Mouse (Mus musculus) stomach, postnatal 0 days (tissue): ENCODE measurements around the gene Lrch1. TPM values are rescaled to one million over a fixed set of nuclear protein-coding genes. Genes with fewer than 3 reads are reported as not detected.
A peak's percentile ranks its signal among the peaks of the same experiment; 100 is the strongest.

Experiments used
- ATAC-seq: fragments of 200-750 bp; cut with Nextera tagmentation; 2 replicates; pipeline ENCODE4 v1.8.0; 2017; ENCODE audit not compliant: low FRiP score, low TSS enrichment
- DNase-seq: peaks from one replicate; pipeline ENCODE4 v3.0.0-alpha.2; 2016; ENCODE audit warnings: low spot score
- H3K27ac ChIP-seq: fragments of 300-500 bp; sonication (generic); replicated peaks from 2 replicates; pipeline ENCODE4 v1.5.1; 2014; ENCODE audit warnings: mild to moderate bottlenecking, control low read depth
- H3K27me3 ChIP-seq: fragments of 300-500 bp; sonication (generic); 2 replicates; pipeline ENCODE4 v1.6.1; 2014; ENCODE audit warnings: low read length; ENCODE audit not compliant: control insufficient read depth, insufficient read depth
- H3K36me3 ChIP-seq: fragments of 300-500 bp; sonication (generic); 2 replicates; pipeline ENCODE4 v1.6.1; 2014; ENCODE audit warnings: low read length, mixed read lengths; ENCODE audit not compliant: control insufficient read depth, insufficient read depth
- H3K4me1 ChIP-seq: fragments of 300-500 bp; sonication (generic); replicated peaks from 2 replicates; pipeline ENCODE4 v1.6.1; 2014; ENCODE audit warnings: antibody characterized with exemption; ENCODE audit not compliant: control insufficient read depth, insufficient read depth
- H3K4me2 ChIP-seq: fragments of 300-500 bp; sonication (generic); replicated peaks from 2 replicates; pipeline ENCODE4 v1.6.1; 2014; ENCODE audit warnings: low read depth, mild to moderate bottlenecking, control low read depth, moderate library complexity
- H3K4me3 ChIP-seq: fragments of 300-500 bp; sonication (generic); 2 replicates; pipeline ENCODE4 v1.5.1; 2014; ENCODE audit warnings: low read depth, low read length, control low read depth
- H3K9ac ChIP-seq: fragments of 300-500 bp; sonication (generic); 2 replicates; pipeline ENCODE4 v1.6.1; 2014; ENCODE audit warnings: mild to moderate bottlenecking, low read length, control low read depth, mixed read lengths
- H3K9me3 ChIP-seq: fragments of 300-500 bp; sonication (generic); 2 replicates; pipeline ENCODE4 v1.6.1; 2016; ENCODE audit warnings: low read length; ENCODE audit not compliant: control insufficient read depth
- CTCF ChIP-seq: IDR thresholded peaks from 2 replicates; pipeline ENCODE4 v1.5.1; 2016; ENCODE audit warnings: antibody characterized with exemption, low read depth, mild to moderate bottlenecking, moderate library complexity
- EP300 ChIP-seq: optimal IDR thresholded peaks from 2 replicates; pipeline ENCODE3; 2016; ENCODE audit warnings: antibody characterized with exemption
- WGBS: fragments of 180-500 bp; shearing (Covaris S2); extraction: QIAGEN DNeasy Blood & Tissue Kit; methylation state at CpG from one replicate; pipeline ENCODE4 v1.1.7; 2014; 5-methylcytosine and 5-hydroxymethylcytosine counted together
- polyA plus RNA-seq: library from polyadenylated mRNA; unstranded; fragments of >200 nt; fragmentation: Nextera tagmentation; extraction: Ambion mirVana; gene quantifications from 2 replicates; pipeline ENCODE4 v1.2.1, GENCODE M21; 2015

Gene Lrch1
- polyA plus RNA-seq, 1 experiment from 2014 or later: 11.7 TPM

DNA sequence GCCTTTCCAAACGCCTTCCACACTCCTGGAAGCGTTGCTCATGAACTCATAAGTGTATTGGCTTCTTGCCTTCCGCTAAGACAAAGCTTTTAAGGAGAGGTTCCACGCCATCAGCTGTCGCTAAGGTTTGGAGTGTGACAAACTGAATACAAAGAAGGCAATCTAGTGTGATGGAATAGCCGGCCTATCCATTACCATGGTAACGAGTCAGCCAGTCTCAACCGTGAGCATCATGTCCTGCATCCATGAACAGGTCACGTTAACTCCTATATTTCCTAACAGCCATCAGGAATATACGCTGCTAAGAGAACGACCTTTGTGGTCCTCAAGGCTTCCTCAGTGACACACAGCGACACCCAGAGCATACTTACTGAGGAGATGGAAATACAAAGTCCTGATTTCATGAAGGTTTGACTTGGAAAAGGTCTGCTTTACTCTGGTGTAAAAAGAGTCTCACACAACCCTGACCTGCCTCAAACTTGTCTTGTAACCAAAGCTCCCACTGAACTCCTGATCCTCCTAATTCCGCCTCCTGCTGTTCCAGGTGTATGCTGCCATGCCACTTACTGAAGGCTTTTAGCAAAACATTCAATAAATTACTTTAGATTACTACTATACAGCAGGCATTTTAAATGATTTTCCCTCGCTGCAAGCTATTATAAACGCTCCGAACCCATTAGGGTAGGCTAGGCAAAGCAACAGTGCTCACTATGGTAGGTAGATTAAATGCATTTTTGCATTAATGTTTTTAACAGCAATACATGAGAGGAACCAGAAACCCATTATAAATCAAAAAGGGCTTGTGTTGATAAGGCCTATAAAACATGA, 149.4 kb downstream of the Lrch1 start:
- peaks cover 12% of the 10 kb centered on the region; the same call in 1 of the 2 replicates for H3K36me3 ChIP-seq
- H3K27me3 ChIP-seq: no peaks in the 10 kb centered on the region
- TF ChIP-seq CTCF (no peak), EP300 (no peak)
- no peak overlapping the region for H3K27ac ChIP-seq
- H3K9me3 ChIP-seq: no peaks in the 10 kb centered on the region
- WGBS: 84% methylated on average over 16 of the region's 16 CpGs
- H3K4me2 ChIP-seq: no peak overlapping the region
- no peak for DNase-seq
- ATAC-seq: no peak
- H3K9ac ChIP-seq: no peak overlapping the region
- no peak overlapping the region for H3K4me3 ChIP-seq
- H3K4me1 ChIP-seq: no peaks in the 10 kb centered on the region

DNA sequence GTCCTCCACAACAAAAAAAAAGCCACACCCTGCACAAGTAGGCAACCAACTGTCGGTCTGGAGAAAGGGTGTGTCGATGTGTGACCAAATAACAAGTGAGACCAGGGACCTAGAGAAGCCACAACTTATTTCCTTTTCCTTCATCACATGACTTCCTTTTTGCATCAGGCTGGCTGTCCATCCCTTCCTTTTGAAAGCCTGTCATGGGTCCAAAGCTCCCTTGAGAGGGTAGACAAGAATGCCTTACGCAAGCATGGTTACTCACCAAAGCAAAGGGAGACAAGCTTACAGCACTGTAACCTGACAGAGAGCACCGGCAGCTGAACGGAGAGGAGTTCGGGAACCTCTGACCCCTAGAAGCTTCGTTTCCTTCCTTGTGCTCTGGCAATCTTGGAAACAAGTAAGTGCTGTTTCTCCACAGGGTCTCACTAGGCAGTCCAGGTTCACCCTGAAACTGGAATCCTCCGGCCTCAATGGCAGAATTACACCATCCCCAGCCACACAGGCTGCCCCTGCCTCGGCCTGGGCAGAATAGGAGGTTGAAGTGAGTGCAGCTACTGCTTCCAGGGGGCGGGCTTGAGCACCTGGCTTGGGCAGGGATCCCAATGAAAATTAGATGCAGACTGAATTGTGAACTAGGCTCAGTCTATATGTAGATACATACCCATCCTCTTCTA, 150.2 kb downstream of the Lrch1 start:
- no peak overlapping the region for H3K4me3 ChIP-seq
- peaks cover 12% of the 10 kb centered on the region; the same call in 1 of the 2 replicates for H3K36me3 ChIP-seq
- no peaks in the 10 kb centered on the region for H3K27me3 ChIP-seq
- DNase-seq: no peak
- WGBS: 82% methylated on average over 10 of the region's 10 CpGs
- H3K4me2 ChIP-seq: no peak overlapping the region
- no peak overlapping the region for H3K27ac ChIP-seq
- peak; percentile 17; the same call in 1 of the 2 replicates for TF ChIP-seq CTCF
- no peak for TF ChIP-seq EP300
- H3K9ac ChIP-seq: no peak overlapping the region
- no peaks in the 10 kb centered on the region for H3K4me1 ChIP-seq
- ATAC-seq: no peak
- no peaks in the 10 kb centered on the region for H3K9me3 ChIP-seq

DNA sequence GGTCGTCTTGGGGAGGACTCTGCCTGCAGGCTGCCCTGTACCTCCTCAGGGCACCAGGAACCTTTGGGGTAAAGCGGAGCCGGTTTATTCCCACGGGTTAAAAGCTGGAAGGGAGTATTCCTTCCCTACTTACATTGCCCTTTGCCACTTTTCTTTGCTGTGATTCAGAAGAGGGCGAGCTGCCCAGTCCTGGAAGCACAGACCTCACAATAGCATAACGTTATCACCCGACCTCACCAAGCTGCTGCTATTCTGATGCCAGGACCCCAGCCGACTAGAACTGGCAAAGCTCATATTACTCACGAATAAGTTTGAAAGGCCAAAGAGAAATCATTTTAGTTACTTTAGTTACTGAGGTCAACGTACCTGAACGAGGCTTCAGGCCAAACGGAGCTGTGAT, 152.7 kb downstream of the Lrch1 start:
- Histone ChIP-seq H3K4me3 (no peak overlapping the region), H3K9ac (no peak overlapping the region), H3K36me3 (0 out of 2 replicates have a peak, but pooled peaks cover 2% of the 10 kb centered on the region), H3K4me2 (no peak overlapping the region), H3K9me3 (no peaks in the 10 kb centered on the region), H3K4me1 (no peaks in the 10 kb centered on the region), H3K27ac (no peak overlapping the region), H3K27me3 (no peaks in the 10 kb centered on the region)
- ATAC-seq (no peak), DNase-seq (no peak)
- TF ChIP-seq EP300: no peak
- no peak for TF ChIP-seq CTCF
- WGBS: 60% methylated on average over 12 of the region's 12 CpGs

DNA sequence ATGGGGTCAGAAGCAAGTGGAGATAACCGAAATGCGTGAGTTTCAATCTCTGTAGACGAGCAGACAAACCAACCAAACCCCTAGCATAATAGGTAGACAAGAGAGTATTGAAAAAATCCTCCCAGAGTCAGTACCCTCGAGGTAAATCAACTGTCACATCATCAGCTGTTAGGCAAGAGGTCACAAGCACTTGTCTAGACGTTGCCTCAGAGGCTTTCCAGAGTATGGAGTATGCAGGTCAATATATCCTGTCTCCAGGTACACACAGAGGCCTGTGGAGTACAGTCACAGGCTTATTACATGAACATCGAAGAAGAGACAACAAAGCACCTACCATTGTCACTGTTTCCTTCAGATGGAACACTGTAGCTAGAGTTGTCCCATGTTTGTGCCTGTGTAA, 154.9 kb downstream of the Lrch1 start:
- no peak overlapping the region for H3K27ac ChIP-seq
- no peaks in the 10 kb centered on the region for H3K9me3 ChIP-seq
- WGBS: 76% methylated on average over 6 of the region's 6 CpGs
- H3K4me2 ChIP-seq: no peak overlapping the region
- no peak for DNase-seq
- no peak overlapping the region for H3K4me3 ChIP-seq
- no peaks in the 10 kb centered on the region for H3K27me3 ChIP-seq
- no peak for ATAC-seq
- no peak overlapping the region for H3K9ac ChIP-seq
- H3K36me3 ChIP-seq: 0 out of 2 replicates have a peak, but pooled peaks cover 2% of the 10 kb centered on the region
- no peaks in the 10 kb centered on the region for H3K4me1 ChIP-seq
- TF ChIP-seq EP300 (no peak), CTCF (no peak)

DNA sequence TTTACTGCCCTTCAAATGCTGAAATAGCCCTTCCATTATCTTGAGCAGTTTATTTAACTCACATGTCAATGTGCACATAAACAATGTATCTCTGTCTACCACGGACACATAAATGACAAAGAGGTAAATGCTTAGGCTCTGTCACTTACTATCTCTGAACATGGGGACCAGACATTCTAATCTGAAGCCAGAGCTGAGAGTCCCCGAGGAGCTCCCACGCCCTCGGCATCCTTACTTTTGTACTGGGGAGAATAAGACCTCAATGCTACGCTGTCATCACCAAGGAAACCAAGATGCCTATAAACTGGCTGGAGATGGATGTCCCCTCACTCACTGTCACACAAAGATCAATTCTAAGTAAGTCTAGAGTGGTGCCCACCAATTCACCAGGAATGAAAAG, 157.1 kb downstream of the Lrch1 start:
- Histone ChIP-seq H3K4me2 (no peak overlapping the region), H3K27ac (no peak overlapping the region), H3K9me3 (no peaks in the 10 kb centered on the region), H3K4me3 (no peak overlapping the region), H3K9ac (no peak overlapping the region), H3K4me1 (no peaks in the 10 kb centered on the region), H3K27me3 (no peaks in the 10 kb centered on the region), H3K36me3 (0 out of 2 replicates have a peak, but pooled peaks cover 5% of the 10 kb centered on the region)
- TF ChIP-seq EP300 (no peak), CTCF (no peak)
- ATAC-seq: no peak
- DNase-seq: no peak
- WGBS: 65% methylated on average over 5 of the region's 5 CpGs

DNA sequence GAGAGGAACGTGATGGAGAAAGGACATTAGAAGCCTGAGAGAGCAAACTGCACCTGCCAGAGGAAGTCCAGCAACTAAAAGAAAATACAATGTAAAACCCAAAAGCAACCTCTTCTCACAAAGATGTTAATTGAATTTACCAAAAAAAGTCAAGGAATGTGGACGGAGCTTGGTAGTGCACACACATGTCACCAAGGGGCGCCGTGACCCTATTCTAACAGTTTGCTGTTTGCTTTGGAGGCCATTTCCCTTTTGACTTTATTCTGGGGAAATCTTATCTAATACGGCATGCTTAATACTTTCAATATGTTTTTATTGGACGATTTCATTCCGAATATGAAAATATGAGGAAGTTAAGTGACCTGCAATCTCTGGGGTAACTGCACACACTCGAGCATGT, 158.9 kb downstream of the Lrch1 start:
- DNase-seq (no peak), ATAC-seq (no peak)

More for the DNA sequence above, 158.9 kb downstream of the Lrch1 start:
- Histone ChIP-seq H3K27ac (no peak overlapping the region), H3K4me3 (no peak overlapping the region), H3K9me3 (no peaks in the 10 kb centered on the region), H3K4me2 (no peak overlapping the region), H3K27me3 (no peaks in the 10 kb centered on the region), H3K9ac (no peak overlapping the region), H3K36me3 (peaks cover 13% of the 10 kb centered on the region; the same call in 1 of the 2 replicates), H3K4me1 (no peaks in the 10 kb centered on the region)
- WGBS: 75% methylated on average over 8 of the region's 8 CpGs
- TF ChIP-seq CTCF (peak; percentile 64), EP300 (no peak)
